Mouse (Mus musculus) limb, embryonic 14.5 days (tissue): ENCODE results near the gene Gnas. TPM values are rescaled to one million over a fixed set of nuclear protein-coding genes. Genes with fewer than 3 reads are reported as not detected.

Source experiments
- ATAC-seq: fragments of 200-750 bp; cut with Nextera tagmentation; 2 replicates; pipeline ENCODE4 v1.8.0; 2017; ENCODE audit warnings: low read depth, moderate number of reproducible peaks, moderate TSS enrichment; ENCODE audit not compliant: low FRiP score
- DNase-seq: peaks from one replicate; pipeline ENCODE4 v3.0.0-alpha.2; 2015; ENCODE audit warnings: low spot score
- H3K27ac ChIP-seq: fragments of 300-500 bp; sonication (generic); replicated peaks from 2 replicates; pipeline ENCODE4 v1.5.1; 2014; ENCODE audit warnings: low read depth, mild to moderate bottlenecking, low read length, moderate library complexity, mixed read lengths
- H3K27me3 ChIP-seq: fragments of 300-500 bp; sonication (generic); 2 replicates; pipeline ENCODE4 v1.6.1; 2014; ENCODE audit warnings: low read length, mixed read lengths; ENCODE audit not compliant: control insufficient read depth, insufficient read depth
- H3K36me3 ChIP-seq: fragments of 300-500 bp; sonication (generic); 2 replicates; pipeline ENCODE4 v1.6.1; 2014; ENCODE audit warnings: mild to moderate bottlenecking, low read length, moderate library complexity, mixed read lengths; ENCODE audit not compliant: control insufficient read depth, insufficient read depth
- H3K4me1 ChIP-seq: fragments of 300-500 bp; sonication (generic); 2 replicates; pipeline ENCODE4 v1.6.1; 2014; ENCODE audit warnings: antibody characterized with exemption, low read length, mixed read lengths; ENCODE audit not compliant: control insufficient read depth, insufficient read depth
- H3K4me2 ChIP-seq: fragments of 300-500 bp; sonication (generic); replicated peaks from 2 replicates; pipeline ENCODE4 v1.6.1; 2014; ENCODE audit warnings: low read depth, mild to moderate bottlenecking, low read length, moderate library complexity; ENCODE audit not compliant: severe bottlenecking
- H3K4me3 ChIP-seq: fragments of 300-500 bp; sonication (generic); replicated peaks from 2 replicates; pipeline ENCODE4 v1.5.1; 2014; ENCODE audit warnings: low read length
- H3K9ac ChIP-seq: fragments of 300-500 bp; sonication (generic); 2 replicates; pipeline ENCODE4 v1.6.1; 2014; ENCODE audit warnings: mild to moderate bottlenecking, low read depth, low read length, moderate library complexity; ENCODE audit not compliant: severe bottlenecking
- H3K9me3 ChIP-seq: fragments of 300-500 bp; sonication (generic); 2 replicates; pipeline ENCODE4 v1.6.1; 2016; ENCODE audit warnings: low read length; ENCODE audit not compliant: control insufficient read depth
- POLR2A ChIP-seq: fragments of 200-500 bp; IDR thresholded peaks from 2 replicates; pipeline ENCODE4 v1.8.0; 2012; ENCODE audit warnings: inconsistent platforms, mild to moderate bottlenecking, moderate library complexity, borderline replicate concordance; ENCODE audit not compliant: insufficient read depth, insufficient read length; ENCODE audit errors: extremely low read depth
- WGBS: fragments of 180-500 bp; shearing (Covaris S2); extraction: QIAGEN DNeasy Blood & Tissue Kit; methylation state at CpG from one replicate; pipeline ENCODE4 v1.1.7; 2014; 5-methylcytosine and 5-hydroxymethylcytosine counted together
- polyA plus RNA-seq, 2 experiments: library from polyadenylated mRNA; depleted of rRNA in 1 of 2; stranded (reverse) in 1 of 2; unstranded in 1 of 2; fragments of >200 nt; fragmentation: Nextera tagmentation in 1 of 2; extraction: Ambion mirVana in 1 of 2; gene quantifications; 2 replicates each; pipeline versions ENCODE4 v1.2.1 to v1.2.3; 2012 to 2014

Gnas gene
- polyA plus RNA-seq, 2 experiments, result 2,381 to 2,875 TPM

GRCm38 (mm10) chr2:174358516-174358915 lies 74.4 kb downstream of the Gnas start:
- no peak overlapping the region for H3K4me2 ChIP-seq
- ATAC-seq (no peak), DNase-seq (no peak)
- H3K27ac ChIP-seq, result no peak overlapping the region
- H3K4me3 ChIP-seq, result no peak overlapping the region
- H3K9me3 ChIP-seq, result no peaks in the 10 kb centered on the region
- TF ChIP-seq POLR2A, result no peak
- no peaks in the 10 kb centered on the region for H3K4me1 ChIP-seq
- WGBS, result 91% methylated on average over 4 of the region's 4 CpGs
- no peaks in the 10 kb centered on the region for H3K36me3 ChIP-seq
- H3K9ac ChIP-seq, result no peak overlapping the region
- no peaks in the 10 kb centered on the region for H3K27me3 ChIP-seq

GRCm38 (mm10) chr2:174359656-174360055 lies 75.5 kb downstream of the Gnas start:
- TF ChIP-seq POLR2A, result no peak
- 77% methylated on average over 4 of the region's 4 CpGs for WGBS
- no peaks in the 10 kb centered on the region for H3K27me3 ChIP-seq
- H3K9ac ChIP-seq, result no peak overlapping the region
- H3K4me2 ChIP-seq, result no peak overlapping the region
- DNase-seq, result no peak
- no peaks in the 10 kb centered on the region for H3K9me3 ChIP-seq
- H3K4me1 ChIP-seq, result no peaks in the 10 kb centered on the region
- no peak overlapping the region for H3K4me3 ChIP-seq
- H3K36me3 ChIP-seq, result no peaks in the 10 kb centered on the region
- ATAC-seq, result no peak
- H3K27ac ChIP-seq, result no peak overlapping the region

GRCm38 (mm10) chr2:174366571-174366970 lies 82.5 kb downstream of the Gnas start:
- Histone ChIP-seq H3K9ac (no peak overlapping the region), H3K4me2 (no peak overlapping the region), H3K36me3 (no peaks in the 10 kb centered on the region), H3K27ac (no peak overlapping the region), H3K27me3 (no peaks in the 10 kb centered on the region), H3K9me3 (no peaks in the 10 kb centered on the region), H3K4me1 (no peaks in the 10 kb centered on the region), H3K4me3 (no peak overlapping the region)
- ATAC-seq (no peak), DNase-seq (no peak)
- WGBS, result 84% methylated on average over 10 of the region's 10 CpGs
- no peak for TF ChIP-seq POLR2A

- TF ChIP-seq POLR2A, result no peak
- no peaks in the 10 kb centered on the region for H3K4me1 ChIP-seq
Observed at GRCm38 (mm10) chr2:174381021-174381420, 96.9 kb downstream of the Gnas start.

GRCm38 (mm10) chr2:174391936-174392335 lies 107.8 kb downstream of the Gnas start:
- H3K9ac ChIP-seq, result no peak overlapping the region
- 92% methylated on average over 3 of the region's 3 CpGs for WGBS
- H3K4me2 ChIP-seq, result no peak overlapping the region
- no peak overlapping the region for H3K4me3 ChIP-seq
- no peak for DNase-seq
- no peak overlapping the region for H3K27ac ChIP-seq
- no peaks in the 10 kb centered on the region for H3K27me3 ChIP-seq
- TF ChIP-seq POLR2A, result no peak
- no peaks in the 10 kb centered on the region for H3K36me3 ChIP-seq
- H3K4me1 ChIP-seq, result no peaks in the 10 kb centered on the region
- 0 out of 2 replicates have a peak, but pooled peaks cover 3% of the 10 kb centered on the region for H3K9me3 ChIP-seq
- no peak for ATAC-seq

More at GRCm38 (mm10) chr2:174381021-174381420, 96.9 kb downstream of the Gnas start:
- H3K9ac ChIP-seq, result no peak overlapping the region
- H3K9me3 ChIP-seq, result no peaks in the 10 kb centered on the region
- H3K4me3 ChIP-seq, result no peak overlapping the region
- H3K27me3 ChIP-seq, result no peaks in the 10 kb centered on the region
- H3K36me3 ChIP-seq, result no peaks in the 10 kb centered on the region
- no peak overlapping the region for H3K4me2 ChIP-seq
- WGBS, result 79% methylated on average over 9 of the region's 9 CpGs
- H3K27ac ChIP-seq, result no peak overlapping the region
- DNase-seq (no peak), ATAC-seq (no peak)

- no peaks in the 10 kb centered on the region for H3K27me3 ChIP-seq
- no peak for ATAC-seq
- no peak overlapping the region for H3K9ac ChIP-seq
- 0 out of 2 replicates have a peak, but pooled peaks cover 3% of the 10 kb centered on the region for H3K9me3 ChIP-seq
- TF ChIP-seq POLR2A, result no peak
- no peak for DNase-seq
- H3K27ac ChIP-seq, result no peak overlapping the region
- H3K4me3 ChIP-seq, result no peak overlapping the region
- H3K4me1 ChIP-seq, result no peaks in the 10 kb centered on the region
- WGBS, result 60% methylated on average over 9 of the region's 9 CpGs
- no peaks in the 10 kb centered on the region for H3K36me3 ChIP-seq
- no peak overlapping the region for H3K4me2 ChIP-seq
Observed at GRCm38 (mm10) chr2:174392554-174392953, 108.4 kb downstream of the Gnas start.
